Mouse (Mus musculus) liver, postnatal 0 days (tissue): ENCODE results near the gene Mpg. TPM values are rescaled to one million over a fixed set of nuclear protein-coding genes. Genes with fewer than 3 reads are reported as not detected.

Experiments
- ATAC-seq: fragments of 200-750 bp; cut with Nextera tagmentation; 2 replicates; pipeline ENCODE4 v1.8.0; 2017; ENCODE audit warnings: mild to moderate bottlenecking, moderate library complexity
- DNase-seq: peaks from one replicate; pipeline ENCODE4 v3.0.0-alpha.2; 2016
- H3K27ac ChIP-seq: fragments of 300-500 bp; sonication (generic); 2 replicates; pipeline ENCODE4 v1.5.1; 2014; ENCODE audit warnings: antibody characterized with exemption, moderate library complexity, mild to moderate bottlenecking, low read depth
- H3K27me3 ChIP-seq: fragments of 300-500 bp; sonication (generic); 2 replicates; pipeline ENCODE4 v1.6.1; 2014; ENCODE audit warnings: low read length, control low read depth, mixed read lengths; ENCODE audit not compliant: insufficient read depth
- H3K36me3 ChIP-seq: fragments of 300-500 bp; sonication (generic); replicated peaks from 2 replicates; pipeline ENCODE4 v1.6.1; 2014; ENCODE audit warnings: mild to moderate bottlenecking, control low read depth, low read length, moderate library complexity, mixed read lengths; ENCODE audit not compliant: insufficient read depth
- H3K4me1 ChIP-seq: fragments of 300-500 bp; sonication (generic); 2 replicates; pipeline ENCODE4 v1.6.1; 2014; ENCODE audit warnings: antibody characterized with exemption, mild to moderate bottlenecking, control low read depth; ENCODE audit not compliant: insufficient read depth
- H3K4me2 ChIP-seq: fragments of 300-500 bp; sonication (generic); 2 replicates; pipeline ENCODE4 v1.6.1; 2014; ENCODE audit warnings: low read depth, mild to moderate bottlenecking, low read length, moderate library complexity, mixed read lengths
- H3K4me3 ChIP-seq: fragments of 300-500 bp; sonication (generic); 2 replicates; pipeline ENCODE4 v1.5.1; 2014; ENCODE audit warnings: low read depth, low read length
- H3K9ac ChIP-seq: fragments of 300-500 bp; sonication (generic); replicated peaks from 2 replicates; pipeline ENCODE4 v1.6.1; 2014; ENCODE audit warnings: mild to moderate bottlenecking, moderate library complexity
- H3K9me3 ChIP-seq: fragments of 300-500 bp; sonication (generic); 2 replicates; pipeline ENCODE4 v1.6.1; 2016; ENCODE audit warnings: mild to moderate bottlenecking, control low read depth, low read length, mixed read lengths
- CTCF ChIP-seq: sonication (generic); IDR thresholded peaks from 2 replicates; pipeline ENCODE4 v1.5.1; 2016; ENCODE audit warnings: antibody characterized with exemption, low read depth
- EP300 ChIP-seq: IDR thresholded peaks from 2 replicates; pipeline ENCODE4 v1.6.1; 2016; ENCODE audit warnings: antibody characterized with exemption, low read depth, mild to moderate bottlenecking
- WGBS: fragments of 180-500 bp; shearing (Covaris S2); extraction: QIAGEN DNeasy Blood & Tissue Kit; methylation state at CpG from one replicate; pipeline ENCODE4 v1.1.7; 2014; ENCODE audit not compliant: insufficient replicate concordance; 5-methylcytosine and 5-hydroxymethylcytosine counted together
- polyA plus RNA-seq: library from polyadenylated mRNA; unstranded; fragments of >200 nt; fragmentation: Nextera tagmentation; extraction: Ambion mirVana; gene quantifications from 2 replicates; pipeline ENCODE4 v1.2.1, GENCODE M21; 2015

The Mpg gene
- polyA plus RNA-seq, 1 experiment from 2014 or later, result 13.5 TPM

- 83% methylated on average over 5 of the region's 5 CpGs for WGBS
- Histone ChIP-seq H3K36me3 (no peaks in the 10 kb centered on the region), H3K4me2 (no peak overlapping the region), H3K4me1 (no peaks in the 10 kb centered on the region), H3K9ac (no peak overlapping the region), H3K27me3 (no peaks in the 10 kb centered on the region), H3K4me3 (no peak overlapping the region), H3K27ac (no peak overlapping the region), H3K9me3 (no peaks in the 10 kb centered on the region)
- TF ChIP-seq EP300, result no peak
- TF ChIP-seq CTCF, result no peak
- ATAC-seq (no peak), DNase-seq (no peak)
Observed at GRCm38 (mm10) chr11:32194626-32195025, 31.7 kb upstream of the Mpg start.

GRCm38 (mm10) chr11:32195867-32196540 lies 30.3 kb upstream of the Mpg start:
- no peak overlapping the region for H3K27ac ChIP-seq
- no peak for TF ChIP-seq CTCF
- 22% methylated on average over 11 of the region's 11 CpGs for WGBS
- H3K9ac ChIP-seq, result no peak overlapping the region
- no peaks in the 10 kb centered on the region for H3K4me1 ChIP-seq
- ATAC-seq (no peak), DNase-seq (no peak)
- H3K9me3 ChIP-seq, result no peaks in the 10 kb centered on the region
- H3K4me3 ChIP-seq, result no peak overlapping the region
- H3K4me2 ChIP-seq, result no peak overlapping the region
- H3K36me3 ChIP-seq, result no peaks in the 10 kb centered on the region
- no peaks in the 10 kb centered on the region for H3K27me3 ChIP-seq

- no peak overlapping the region for H3K4me2 ChIP-seq
- H3K27me3 ChIP-seq, result no peaks in the 10 kb centered on the region
- no peak for ATAC-seq
- no peak overlapping the region for H3K4me3 ChIP-seq
- H3K27ac ChIP-seq, result no peak overlapping the region
- TF ChIP-seq CTCF (no peak), EP300 (no peak)
- no peaks in the 10 kb centered on the region for H3K9me3 ChIP-seq
- H3K4me1 ChIP-seq, result no peaks in the 10 kb centered on the region
- no peaks in the 10 kb centered on the region for H3K36me3 ChIP-seq
- 57% methylated on average over 6 of the region's 6 CpGs for WGBS
- H3K9ac ChIP-seq, result no peak overlapping the region
- DNase-seq, result no peak
Observed at GRCm38 (mm10) chr11:32196727-32197126, 29.6 kb upstream of the Mpg start.

GRCm38 (mm10) chr11:32197766-32198165 lies 28.5 kb upstream of the Mpg start:
- Histone ChIP-seq H3K27ac (no peak overlapping the region), H3K9me3 (no peaks in the 10 kb centered on the region), H3K36me3 (no peaks in the 10 kb centered on the region), H3K4me3 (no peak overlapping the region), H3K9ac (no peak overlapping the region), H3K27me3 (no peaks in the 10 kb centered on the region), H3K4me2 (no peak overlapping the region), H3K4me1 (no peaks in the 10 kb centered on the region)
- TF ChIP-seq CTCF (no peak), EP300 (no peak)
- no peak for ATAC-seq
- 48% methylated on average over 3 of the region's 3 CpGs for WGBS
- DNase-seq, result no peak

GRCm38 (mm10) chr11:32198256-32198955 lies 27.9 kb upstream of the Mpg start:
- H3K4me3 ChIP-seq, result no peak overlapping the region
- no peak overlapping the region for H3K9ac ChIP-seq
- no peak for TF ChIP-seq EP300
- no peak for TF ChIP-seq CTCF
- H3K27me3 ChIP-seq, result no peaks in the 10 kb centered on the region
- DNase-seq (no peak), ATAC-seq (no peak)
- no peaks in the 10 kb centered on the region for H3K9me3 ChIP-seq
- no peak overlapping the region for H3K4me2 ChIP-seq
- H3K27ac ChIP-seq, result no peak overlapping the region
- H3K4me1 ChIP-seq, result no peaks in the 10 kb centered on the region
- WGBS, result 62% methylated on average over 14 of the region's 14 CpGs
- H3K36me3 ChIP-seq, result no peaks in the 10 kb centered on the region

- TF ChIP-seq CTCF, result no peak
- TF ChIP-seq EP300, result no peak
- no peak for DNase-seq
- Histone ChIP-seq H3K27me3 (no peaks in the 10 kb centered on the region), H3K4me2 (no peak overlapping the region), H3K36me3 (no peaks in the 10 kb centered on the region), H3K4me3 (no peak overlapping the region), H3K4me1 (no peaks in the 10 kb centered on the region; the same call in 1 of the 2 replicates), H3K9me3 (no peaks in the 10 kb centered on the region), H3K9ac (no peak overlapping the region), H3K27ac (no peak overlapping the region)
- no peak for ATAC-seq
- WGBS, result 44% methylated on average over 6 of the region's 6 CpGs
Observed at GRCm38 (mm10) chr11:32199230-32199629, 27.1 kb upstream of the Mpg start.
